Mouse (Mus musculus): Measurements from ENCODE around the gene Atg4c.

Gene Atg4c

GRCm38 (mm10) chr4:99186412-99187125, 7.2 kb upstream of the Atg4c start:
- no peak for DNase-seq (ENCODE audit: low spot score)

GRCm38 (mm10) chr4:99192640-99193039, 1.1 kb upstream of the Atg4c start:
- DNase-seq (ENCODE audit: low spot score), result no peak

GRCm38 (mm10) chr4:99193214-99193613, 520 bp upstream of the Atg4c start:
- no peak for DNase-seq (ENCODE audit: low spot score)

DNA sequence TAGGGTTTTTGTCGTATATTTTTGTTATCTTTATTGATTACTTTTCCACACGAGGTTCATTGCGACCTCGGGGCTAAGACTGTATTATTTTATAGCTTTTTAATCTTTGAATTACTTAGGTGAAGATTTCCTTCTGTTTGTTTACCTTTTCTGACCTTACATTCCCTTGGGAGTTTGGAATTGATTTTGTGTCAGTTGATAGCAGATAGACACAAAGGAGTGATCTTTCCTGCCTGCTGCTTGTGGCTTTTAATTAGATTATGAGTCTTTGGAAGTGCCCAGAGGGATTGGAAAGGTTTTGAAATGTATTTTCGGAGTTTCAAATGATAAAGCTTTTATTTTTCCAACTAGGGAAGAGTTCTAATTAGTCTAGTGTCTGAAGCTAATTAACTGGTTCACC, 1.1 kb downstream of the Atg4c start:
- no peak for DNase-seq (ENCODE audit: low spot score)

GRCm38 (mm10) chr4:99198721-99199120, 5.0 kb downstream of the Atg4c start:
- no peak for DNase-seq (ENCODE audit: low spot score)

DNA sequence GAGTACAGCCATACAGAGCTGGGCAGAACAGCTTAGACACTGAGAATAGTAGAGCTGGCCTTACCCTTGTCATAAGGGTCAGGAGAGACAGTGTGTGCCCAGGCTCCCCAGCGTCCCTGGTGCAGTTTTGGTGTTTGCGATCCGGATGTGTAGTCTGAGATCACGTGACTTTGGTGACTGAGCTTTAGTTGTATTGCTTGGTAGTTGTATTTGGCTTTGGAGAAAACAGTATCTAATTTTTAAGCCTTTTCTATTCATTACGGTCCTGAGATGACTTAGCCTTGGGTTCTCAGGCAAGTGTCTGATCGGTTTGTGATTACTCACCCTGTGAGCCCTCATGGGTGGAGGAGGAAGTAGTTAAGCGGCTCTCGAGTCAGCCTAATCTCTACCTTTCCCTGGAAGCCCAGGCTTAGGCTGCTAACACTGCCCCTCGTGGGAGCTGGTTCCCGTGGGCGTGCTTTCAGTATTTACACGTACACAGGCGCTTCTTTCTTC, 6.1 kb downstream of the Atg4c start:
- peak; percentile 8 for DNase-seq (ENCODE audit: low spot score)

GRCm38 (mm10) chr4:99200383-99201136, 6.8 kb downstream of the Atg4c start:
- DNase-seq (ENCODE audit: low spot score), result no peak

DNA sequence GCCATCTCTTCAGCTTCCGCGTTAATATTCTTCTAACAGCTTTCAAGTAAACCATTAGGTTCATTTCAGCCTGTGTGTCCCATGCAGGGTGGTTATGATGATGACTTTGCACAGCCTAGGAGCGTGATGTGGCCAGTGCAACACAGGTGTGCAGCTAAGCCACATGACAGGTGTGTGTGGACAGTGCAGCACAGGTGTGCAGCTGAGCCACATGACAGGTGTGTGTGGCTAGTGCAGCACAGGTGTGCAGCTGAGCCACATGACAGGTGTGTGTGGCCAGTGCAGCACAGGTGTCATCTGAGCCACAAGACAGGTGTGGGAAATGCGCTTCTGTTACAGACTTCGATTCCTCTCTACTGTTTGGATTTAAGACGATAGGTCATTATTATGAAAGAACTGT, 12.0 kb downstream of the Atg4c start:
- no peak for DNase-seq (ENCODE audit: low spot score)

DNA sequence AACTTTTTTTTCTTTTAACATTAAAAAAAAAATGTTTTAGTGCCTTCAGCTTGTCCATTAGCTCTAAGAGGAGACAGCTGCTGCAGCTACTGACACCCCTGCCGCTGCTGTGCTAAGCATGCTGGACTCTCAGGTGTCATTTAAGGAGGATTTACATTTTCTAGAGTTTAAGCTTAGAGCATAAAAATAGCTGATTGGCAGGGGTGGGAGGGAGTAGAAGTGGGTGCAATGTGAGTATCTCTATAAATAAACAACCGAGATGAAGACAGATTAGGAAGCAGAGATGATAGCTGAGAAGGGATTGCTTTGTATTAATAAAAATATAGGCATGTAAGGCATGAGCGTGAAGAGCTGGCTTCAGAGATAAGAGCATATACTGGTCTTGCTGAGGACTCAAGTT, 12.6 kb downstream of the Atg4c start:
- no peak for DNase-seq (ENCODE audit: low spot score)

DNA sequence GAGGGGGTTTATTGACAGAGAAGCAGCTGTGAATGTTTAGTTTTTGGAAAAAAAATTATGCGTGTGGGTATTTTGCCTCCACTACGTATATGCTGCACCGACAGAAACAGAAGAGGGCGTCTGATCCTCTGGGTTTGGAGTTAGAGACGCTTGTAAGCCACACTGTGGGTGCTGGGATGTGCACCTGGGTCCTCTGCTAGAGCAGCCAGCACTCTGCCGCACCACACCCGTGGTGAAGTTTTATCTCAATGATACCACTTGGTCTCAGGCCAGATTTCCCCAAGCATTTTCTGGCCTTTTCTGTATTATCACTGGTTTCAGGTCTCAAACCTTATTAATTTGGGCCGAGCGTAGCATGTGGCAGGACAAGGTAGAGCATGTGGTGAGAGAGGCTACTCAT, 16.4 kb downstream of the Atg4c start:
- no peak for DNase-seq (ENCODE audit: low spot score)

DNA sequence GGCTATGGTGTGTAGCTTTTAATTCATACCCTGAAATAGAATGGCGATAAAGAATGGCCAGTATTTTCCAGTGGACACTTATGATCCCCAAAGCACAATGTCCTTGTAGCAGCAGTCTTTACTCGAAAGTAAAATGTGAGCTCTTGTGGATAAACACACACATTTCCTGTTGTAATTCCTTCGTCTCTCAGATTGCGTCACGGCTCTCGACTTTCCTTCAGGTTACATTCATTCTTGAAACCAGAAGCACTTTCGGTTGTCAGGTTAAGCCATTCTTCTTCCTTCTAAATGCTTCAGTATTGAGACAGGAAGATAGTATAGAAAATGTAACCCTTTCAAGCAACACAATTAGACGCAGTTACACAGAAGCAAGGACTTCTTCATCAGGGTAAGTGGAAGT, 17.9 kb downstream of the Atg4c start:
- DNase-seq (ENCODE audit: low spot score), result no peak

DNA sequence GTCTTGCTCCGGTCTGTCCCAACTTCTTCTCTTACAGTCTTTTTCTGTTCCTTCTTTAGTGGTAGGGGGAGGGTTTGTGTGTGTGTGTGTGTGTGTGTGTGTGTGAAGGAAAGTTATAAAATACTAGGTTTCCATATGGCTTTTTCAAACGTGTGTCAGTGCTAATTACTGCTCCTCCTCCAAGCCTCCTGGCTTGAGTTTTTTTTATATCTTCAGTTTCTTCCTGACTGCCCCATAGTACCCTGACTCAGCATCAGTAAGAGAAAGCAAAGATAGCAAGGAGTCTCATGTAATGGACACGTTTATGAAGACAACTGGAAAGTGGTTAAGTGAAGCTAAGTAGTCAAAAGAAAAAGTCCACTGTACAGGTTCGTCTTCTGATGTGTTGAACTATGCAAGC, 19.4 kb downstream of the Atg4c start:
- no peak for DNase-seq (ENCODE audit: low spot score)

GRCm38 (mm10) chr4:99222221-99222620, 28.5 kb downstream of the Atg4c start:
- no peak for DNase-seq (ENCODE audit: low spot score)

- DNase-seq (ENCODE audit: low spot score), result no peak
Observed at GRCm38 (mm10) chr4:99224790-99225189, 31.1 kb downstream of the Atg4c start.

GRCm38 (mm10) chr4:99227226-99227625, 33.5 kb downstream of the Atg4c start:
- DNase-seq (ENCODE audit: low spot score), result no peak

GRCm38 (mm10) chr4:99229371-99229770, 35.6 kb downstream of the Atg4c start:
- no peak for DNase-seq (ENCODE audit: low spot score)

DNA sequence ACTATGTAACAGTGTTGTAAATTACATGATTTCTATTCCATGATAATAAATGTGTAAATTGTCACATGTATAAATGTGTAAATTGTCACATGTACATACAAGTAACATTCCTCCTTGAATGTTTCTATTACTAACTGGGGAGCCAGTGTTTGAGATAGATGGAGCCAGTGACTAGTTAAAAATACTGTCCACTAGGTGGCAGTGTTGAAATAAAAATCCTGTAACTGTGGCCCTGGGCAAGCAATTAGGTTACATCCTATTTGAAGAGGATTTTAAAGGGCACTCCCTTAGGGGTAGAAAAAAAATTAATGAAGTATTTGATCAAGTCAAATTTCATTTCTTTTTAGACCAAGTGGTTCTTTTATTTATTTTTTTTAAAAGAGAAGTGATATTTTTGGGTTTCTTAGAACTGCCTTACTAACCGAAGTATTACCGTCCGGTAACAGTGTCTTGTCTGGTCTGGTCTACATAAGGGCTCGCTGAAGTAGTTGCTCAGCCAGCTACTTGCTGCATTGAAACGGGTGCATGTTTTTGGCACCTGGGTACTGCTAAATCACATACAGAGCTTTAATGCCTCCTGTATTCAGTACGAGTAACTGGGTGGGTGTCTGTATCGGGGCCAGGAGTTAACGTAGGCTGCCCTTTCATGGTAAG, 41.6 kb downstream of the Atg4c start:
- DNase-seq (ENCODE audit: low spot score), result no peak

- no peak for DNase-seq (ENCODE audit: low spot score)
Observed at GRCm38 (mm10) chr4:99238305-99238704, 44.6 kb downstream of the Atg4c start.

DNA sequence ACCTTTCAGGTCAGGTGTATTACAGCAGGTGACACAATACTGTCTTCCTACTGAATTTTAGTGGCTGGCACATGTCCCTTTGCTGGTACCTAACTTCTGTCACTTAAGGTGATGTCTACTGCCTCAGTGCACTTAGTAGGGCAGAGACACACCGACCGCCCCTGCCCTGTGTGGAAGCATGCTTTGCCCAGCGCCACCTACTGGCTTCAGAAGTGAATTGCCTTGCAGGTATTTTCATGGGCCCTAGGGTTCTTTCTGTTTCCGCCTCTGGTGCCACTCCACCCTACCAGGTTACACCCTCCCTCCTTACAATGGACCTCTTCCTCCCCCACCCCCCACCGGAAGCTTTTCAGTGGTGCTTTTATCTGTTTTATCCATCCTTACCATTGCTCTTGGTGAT, 47.9 kb downstream of the Atg4c start:
- DNase-seq (ENCODE audit: low spot score), result no peak

GRCm38 (mm10) chr4:99249358-99249757, 55.6 kb downstream of the Atg4c start:
- no peak for DNase-seq (ENCODE audit: low spot score)

- no peak for DNase-seq (ENCODE audit: low spot score)
Observed at GRCm38 (mm10) chr4:99249826-99250225, 56.1 kb downstream of the Atg4c start.

- no peak for DNase-seq (ENCODE audit: low spot score)
Observed at GRCm38 (mm10) chr4:99252957-99253356, 59.2 kb downstream of the Atg4c start.

DNA sequence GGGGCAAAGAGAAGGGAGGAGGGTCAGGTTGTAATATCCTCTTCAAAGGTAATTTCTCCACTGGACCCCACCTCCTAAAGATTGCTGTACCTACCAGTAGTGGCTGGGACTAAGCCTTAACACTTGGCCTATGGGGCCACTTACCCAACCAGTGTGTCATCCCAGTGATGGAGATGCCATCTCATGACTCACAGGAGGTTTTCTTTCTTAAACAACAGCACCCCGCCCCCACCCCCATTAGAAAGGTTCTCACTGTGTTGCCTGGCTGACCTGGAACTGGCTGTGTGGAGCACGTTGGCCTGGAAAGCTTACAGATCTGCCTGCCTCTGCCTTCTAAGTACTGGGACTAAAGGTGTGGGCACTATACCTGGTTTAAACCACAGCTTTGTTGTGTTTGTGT, 69.5 kb downstream of the Atg4c start:
- no peak for DNase-seq (ENCODE audit: low spot score)

All from spleen, adult 12 weeks (tissue).